Mouse (Mus musculus) C2C12 (cell line): ENCODE data around the gene Hyal1. TPM values are rescaled to one million over a fixed set of nuclear protein-coding genes. Genes with fewer than 3 reads are reported as not detected.

Experiments used
- H3K27me3 ChIP-seq: one replicate; pipeline ENCODE4 v1.6.1; 2011; ENCODE audit not compliant: control insufficient read depth, insufficient read depth, insufficient read length
- H3K36me3 ChIP-seq: one replicate; pipeline ENCODE4 v1.6.1; 2011; ENCODE audit not compliant: control insufficient read depth, insufficient read depth
- H3K4me3 ChIP-seq: one replicate; pipeline ENCODE4 v1.5.1; 2011; ENCODE audit warnings: mild to moderate bottlenecking, control low read depth; ENCODE audit not compliant: poor library complexity, insufficient read depth, severe bottlenecking
- H3K79me2 ChIP-seq: one replicate; pipeline ENCODE4 v1.6.1; 2011; ENCODE audit not compliant: control insufficient read depth, insufficient read depth
- H3K79me3 ChIP-seq: one replicate; pipeline ENCODE4 v1.6.1; 2011; ENCODE audit warnings: low read depth, control low read depth
- H3ac ChIP-seq: one replicate; pipeline ENCODE3; 2011; ENCODE audit warnings: low read depth; ENCODE audit not compliant: control insufficient read depth, insufficient read length
- CEBPB ChIP-seq: IDR thresholded peaks from one replicate; pipeline ENCODE4 v1.6.1; 2011; ENCODE audit warnings: low read depth, mild to moderate bottlenecking, control low read depth, moderate library complexity
- CTCF ChIP-seq: IDR thresholded peaks from one replicate; pipeline ENCODE4 v1.5.1; 2011; ENCODE audit not compliant: control insufficient read depth, insufficient read depth, insufficient read length
- FOSL1 ChIP-seq: IDR thresholded peaks from one replicate; pipeline ENCODE4 v1.8.0; 2011; ENCODE audit warnings: mild to moderate bottlenecking, low read length; ENCODE audit not compliant: poor library complexity, insufficient read depth, severe bottlenecking
- MAX ChIP-seq: IDR thresholded peaks from one replicate; pipeline ENCODE4 v1.6.1; 2011; ENCODE audit warnings: mild to moderate bottlenecking, control low read depth
- MYOD1 ChIP-seq: IDR thresholded peaks from one replicate; pipeline ENCODE4 v1.6.1; 2011; ENCODE audit warnings: low read depth; ENCODE audit not compliant: control insufficient read depth, insufficient read length
- MYOG ChIP-seq: IDR thresholded peaks from one replicate; pipeline ENCODE4 v1.6.1; 2011; ENCODE audit not compliant: control insufficient read depth, insufficient read length; ENCODE audit errors: extremely low read depth
- USF1 ChIP-seq: IDR thresholded peaks from one replicate; pipeline ENCODE4 v1.6.1; 2011; ENCODE audit warnings: low read depth, mild to moderate bottlenecking, control low read depth, moderate library complexity
- polyA plus RNA-seq: library from polyadenylated mRNA; unstranded; fragments of >200 nt; fragmentation: generic; extraction: Trizol; gene quantifications from one replicate; pipeline ENCODE4 v1.2.1, GENCODE M21; 2012; ENCODE audit warnings: missing spikeins

Gene Hyal1
- polyA plus RNA-seq, 1 experiment = 1.2 TPM

GRCm38 (mm10) chr9:107601275-107601674, 24.5 kb downstream of the Hyal1 start:
- H3K4me3 ChIP-seq = no peak overlapping the region
- no peaks in the 10 kb centered on the region for H3K27me3 ChIP-seq
- H3K36me3 ChIP-seq = no peaks in the 10 kb centered on the region
- H3K79me2 ChIP-seq = no peaks in the 10 kb centered on the region
- H3K79me3 ChIP-seq = no peaks in the 10 kb centered on the region
- no peak for TF ChIP-seq MYOG
- TF ChIP-seq MYOD1 = no peak
- no peak for TF ChIP-seq CEBPB
- TF ChIP-seq MAX = no peak
- TF ChIP-seq CTCF = no peak
- no peak for TF ChIP-seq USF1
- no peak for TF ChIP-seq FOSL1
- no peak overlapping the region for H3ac ChIP-seq

- Histone ChIP-seq H3ac (no peak overlapping the region), H3K79me2 (no peaks in the 10 kb centered on the region), H3K36me3 (no peaks in the 10 kb centered on the region), H3K4me3 (no peak overlapping the region), H3K27me3 (no peaks in the 10 kb centered on the region), H3K79me3 (no peaks in the 10 kb centered on the region)
- peak; percentile 87 for TF ChIP-seq CTCF
- TF ChIP-seq MAX = no peak
- no peak for TF ChIP-seq FOSL1
These were observed 25.4 kb downstream of the Hyal1 start for GRCm38 (mm10) chr9:107602068-107602648.

GRCm38 (mm10) chr9:107603251-107603650, 26.5 kb downstream of the Hyal1 start:
- no peaks in the 10 kb centered on the region for H3K79me3 ChIP-seq
- no peaks in the 10 kb centered on the region for H3K36me3 ChIP-seq
- no peak for TF ChIP-seq MYOG
- no peak for TF ChIP-seq CTCF
- TF ChIP-seq MYOD1 = no peak
- no peak for TF ChIP-seq USF1
- no peak for TF ChIP-seq MAX
- H3ac ChIP-seq = no peak overlapping the region
- no peaks in the 10 kb centered on the region for H3K27me3 ChIP-seq
- H3K4me3 ChIP-seq = no peak overlapping the region
- H3K79me2 ChIP-seq = no peaks in the 10 kb centered on the region

GRCm38 (mm10) chr9:107605041-107605661, 28.4 kb downstream of the Hyal1 start:
- no peaks in the 10 kb centered on the region for H3K79me3 ChIP-seq
- no peaks in the 10 kb centered on the region for H3K36me3 ChIP-seq
- H3K79me2 ChIP-seq = no peaks in the 10 kb centered on the region
- TF ChIP-seq CEBPB = no peak
- TF ChIP-seq MAX = no peak
- no peak for TF ChIP-seq CTCF
- no peak for TF ChIP-seq MYOG
- no peak for TF ChIP-seq MYOD1
- no peak for TF ChIP-seq FOSL1
- no peak for TF ChIP-seq USF1
- no peaks in the 10 kb centered on the region for H3K27me3 ChIP-seq
- peak overlapping the region; percentile 50 for H3ac ChIP-seq
- H3K4me3 ChIP-seq = peak overlapping the region; percentile 32

GRCm38 (mm10) chr9:107606591-107606990, 29.9 kb downstream of the Hyal1 start:
- TF ChIP-seq MAX (no peak), CTCF (no peak), CEBPB (no peak), MYOG (no peak), USF1 (no peak), MYOD1 (no peak), FOSL1 (no peak)
- no peaks in the 10 kb centered on the region for H3K79me2 ChIP-seq
- no peaks in the 10 kb centered on the region for H3K27me3 ChIP-seq
- no peak overlapping the region for H3K4me3 ChIP-seq
- H3ac ChIP-seq = no peak overlapping the region
- no peaks in the 10 kb centered on the region for H3K36me3 ChIP-seq
- no peaks in the 10 kb centered on the region for H3K79me3 ChIP-seq

GRCm38 (mm10) chr9:107607036-107607435, 30.3 kb downstream of the Hyal1 start:
- Histone ChIP-seq H3K36me3 (no peaks in the 10 kb centered on the region), H3K79me3 (no peaks in the 10 kb centered on the region), H3K27me3 (no peaks in the 10 kb centered on the region), H3K79me2 (no peaks in the 10 kb centered on the region), H3ac (no peak overlapping the region), H3K4me3 (no peak overlapping the region)
- TF ChIP-seq MYOD1 = no peak
- no peak for TF ChIP-seq CEBPB
- TF ChIP-seq MAX = no peak
